Mouse (Mus musculus): ENCODE results near the gene Cpeb3.

The Cpeb3 gene

GRCm38 (mm10) chr19:37025839-37026319 is 182.5 kb downstream of the Cpeb3 start:
- no peak for DNase-seq (ENCODE audit: low spot score)

- no peak for DNase-seq (ENCODE audit: low spot score)
Observed at GRCm38 (mm10) chr19:37022146-37022545, 186.3 kb downstream of the Cpeb3 start.

GRCm38 (mm10) chr19:37020951-37021350 is 187.4 kb downstream of the Cpeb3 start:
- DNase-seq (ENCODE audit: low spot score) = no peak

GRCm38 (mm10) chr19:37020531-37020930 is 187.9 kb downstream of the Cpeb3 start:
- no peak for DNase-seq (ENCODE audit: low spot score)

- no peak for DNase-seq (ENCODE audit: low spot score)
Observed at GRCm38 (mm10) chr19:37018931-37019330, 189.5 kb downstream of the Cpeb3 start.

GRCm38 (mm10) chr19:37018411-37018810 is 190.0 kb downstream of the Cpeb3 start:
- peak; percentile 88 for DNase-seq (ENCODE audit: low spot score)

- DNase-seq (ENCODE audit: low spot score) = no peak
Observed at GRCm38 (mm10) chr19:37016890-37017289, 191.5 kb downstream of the Cpeb3 start.

- DNase-seq (ENCODE audit: low spot score) = no peak
Observed at GRCm38 (mm10) chr19:37014173-37014939, 194.0 kb downstream of the Cpeb3 start.

- no peak for DNase-seq (ENCODE audit: low spot score)
Observed at GRCm38 (mm10) chr19:37013461-37013860, 194.9 kb downstream of the Cpeb3 start.

- DNase-seq (ENCODE audit: low spot score) = no peak
Observed at GRCm38 (mm10) chr19:37009878-37010281, 198.5 kb downstream of the Cpeb3 start.

- no peak for DNase-seq (ENCODE audit: low spot score)
Observed at GRCm38 (mm10) chr19:37004557-37004956, 203.8 kb downstream of the Cpeb3 start.
